Mouse (Mus musculus): ENCODE data around the gene Nkain4. TPM values are rescaled to one million over a fixed set of nuclear protein-coding genes. Genes with fewer than 3 reads are reported as not detected.

Gene Nkain4
- polyA plus RNA-seq (2015; fragmentation: Nextera tagmentation; extraction: Ambion mirVana): 53.7 and 59.9 TPM in 2 replicates

DNA sequence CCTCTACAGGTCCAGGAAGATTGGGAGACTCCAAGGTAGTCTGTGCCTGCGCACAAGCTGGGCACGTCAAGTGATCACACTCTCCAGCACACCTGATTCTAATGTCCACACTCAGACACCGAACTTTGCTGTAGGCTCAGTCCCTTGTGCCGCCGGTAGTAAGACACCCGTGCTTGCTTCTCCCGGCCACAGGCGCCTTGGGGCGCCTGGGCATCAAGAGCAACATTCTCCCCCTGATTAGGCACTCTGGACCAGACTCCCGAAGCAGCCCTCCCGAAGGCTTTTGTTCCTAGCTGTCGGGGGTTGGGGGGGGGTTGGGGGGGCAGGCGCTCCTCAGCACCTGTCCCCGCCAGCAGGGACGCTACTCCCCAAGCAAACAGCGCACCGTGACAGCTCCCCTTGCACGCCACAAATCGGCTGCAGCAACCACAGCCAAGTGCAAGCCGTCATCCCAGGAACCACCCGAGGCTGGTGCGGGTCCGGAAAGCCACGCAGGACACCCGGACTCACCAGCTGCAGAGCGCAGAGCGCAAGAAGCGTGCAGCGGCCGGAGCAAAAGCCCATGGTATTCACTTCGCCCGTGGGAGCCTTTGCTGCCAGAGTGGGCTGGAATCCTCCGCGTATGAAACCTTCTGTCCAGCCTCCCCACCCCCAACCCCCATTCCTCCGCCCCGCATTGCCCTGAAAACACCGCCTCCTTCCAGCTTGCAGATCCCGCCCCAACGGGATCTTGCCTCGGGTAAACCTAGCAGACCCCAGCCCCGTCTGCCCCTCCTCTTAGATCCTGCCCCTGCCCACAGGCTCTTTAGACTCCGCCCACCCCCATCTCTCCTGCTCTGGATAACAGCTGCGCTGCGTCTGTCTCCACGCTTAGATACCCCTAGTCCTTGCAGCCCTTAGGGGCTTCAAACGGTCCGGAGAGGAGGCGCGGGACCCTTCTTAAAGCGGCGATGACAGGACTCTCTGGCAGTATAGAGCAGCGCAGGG is at the start of gene Nkain4:
TSS of gene Nkain4 (minus strand) at position 639 of the 987 bp plus-strand sequence.
- Histone ChIP-seq H3K4me1 (ENCODE audit: control insufficient read depth, insufficient read depth, low read length) (peaks cover 29% of the 10 kb centered on the region; the same call in 1 of the 2 replicates), H3K27me3 (ENCODE audit: control insufficient read depth, insufficient read depth, low read length) (no peaks in the 10 kb centered on the region), H3K9me3 (replicated peaks; ENCODE audit: control insufficient read depth, low read length) (no peaks in the 10 kb centered on the region), H3K27ac (ENCODE audit: low read length) (peak within 1 kb of the TSS; percentile 82), H3K4me2 (ENCODE audit: low read depth, low read length) (peak within 1 kb of the TSS; percentile 83), H3K9ac (ENCODE audit: low read length) (peak within 1 kb of the TSS; percentile 76), H3K36me3 (ENCODE audit: control insufficient read depth, insufficient read depth, low read length) (no peaks in the 10 kb centered on the region), H3K4me3 (replicated peaks; ENCODE audit: low read length) (peak within 1 kb of the TSS; percentile 65)
- WGBS: under 1% methylated on average over 52 of the region's 52 CpGs
- ATAC-seq (ENCODE audit: insufficient read depth, low FRiP score): peak; percentile 91

DNA sequence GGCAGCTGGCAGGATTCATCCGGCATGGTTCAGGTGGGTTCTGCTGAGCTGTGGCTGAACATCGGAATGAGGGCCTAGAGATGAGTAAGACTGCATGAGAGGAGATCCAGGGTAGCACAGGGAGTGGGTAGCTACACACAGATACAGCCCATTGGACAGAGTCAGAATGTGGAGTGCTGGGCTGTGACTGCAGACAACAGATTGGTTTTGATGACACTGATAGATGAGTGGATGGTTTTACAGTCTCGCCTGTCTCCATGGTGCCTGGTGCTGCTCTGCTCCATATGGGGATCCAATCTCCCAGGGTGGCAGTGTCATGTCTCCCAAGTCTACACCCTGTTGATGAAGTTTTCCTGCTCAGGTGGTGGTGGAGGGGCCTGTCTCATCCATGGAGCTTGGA is 42.4 kb upstream of the Nkain4 start:
- ATAC-seq (ENCODE audit: insufficient read depth, low FRiP score): no peak
- Histone ChIP-seq H3K27ac (ENCODE audit: low read length) (no peak overlapping the region), H3K9ac (ENCODE audit: low read length) (no peak overlapping the region), H3K4me1 (ENCODE audit: control insufficient read depth, insufficient read depth, low read length) (no peaks in the 10 kb centered on the region), H3K4me3 (replicated peaks; ENCODE audit: low read length) (no peak overlapping the region), H3K27me3 (ENCODE audit: control insufficient read depth, insufficient read depth, low read length) (no peaks in the 10 kb centered on the region), H3K36me3 (ENCODE audit: control insufficient read depth, insufficient read depth, low read length) (no peaks in the 10 kb centered on the region), H3K4me2 (ENCODE audit: low read depth, low read length) (no peak overlapping the region), H3K9me3 (replicated peaks; ENCODE audit: control insufficient read depth, low read length) (no peaks in the 10 kb centered on the region)
- 75% methylated on average over 3 of the region's 3 CpGs for WGBS

DNA sequence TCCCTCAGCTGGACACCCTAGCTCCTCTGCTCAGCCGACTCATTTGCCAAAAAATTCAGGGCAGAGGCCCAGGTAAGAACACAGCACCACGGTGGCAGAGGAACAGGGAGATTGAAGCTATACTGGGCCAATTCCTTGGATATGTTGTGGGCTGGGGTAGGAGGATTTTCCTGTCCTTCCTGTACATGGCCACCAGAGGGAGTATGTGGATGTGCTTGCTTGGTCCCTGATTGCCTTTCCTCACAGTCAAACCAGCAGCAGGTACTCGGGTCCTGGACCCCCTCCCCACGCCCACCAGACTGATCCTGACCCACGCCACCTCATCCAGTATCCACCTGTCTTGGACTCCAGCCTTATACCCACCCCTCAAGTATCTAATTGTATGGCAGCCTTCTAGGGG is 41.9 kb upstream of the Nkain4 start:
- Histone ChIP-seq H3K4me2 (ENCODE audit: low read depth, low read length) (no peak overlapping the region), H3K4me3 (replicated peaks; ENCODE audit: low read length) (no peak overlapping the region), H3K4me1 (ENCODE audit: control insufficient read depth, insufficient read depth, low read length) (no peaks in the 10 kb centered on the region), H3K9me3 (replicated peaks; ENCODE audit: control insufficient read depth, low read length) (no peaks in the 10 kb centered on the region), H3K27ac (ENCODE audit: low read length) (no peak overlapping the region), H3K36me3 (ENCODE audit: control insufficient read depth, insufficient read depth, low read length) (no peaks in the 10 kb centered on the region), H3K27me3 (ENCODE audit: control insufficient read depth, insufficient read depth, low read length) (no peaks in the 10 kb centered on the region), H3K9ac (ENCODE audit: low read length) (no peak overlapping the region)
- WGBS: 11% methylated on average over 5 of the region's 5 CpGs
- peak; percentile 38; the same call in 1 of the 2 replicates for ATAC-seq (ENCODE audit: insufficient read depth, low FRiP score)

DNA sequence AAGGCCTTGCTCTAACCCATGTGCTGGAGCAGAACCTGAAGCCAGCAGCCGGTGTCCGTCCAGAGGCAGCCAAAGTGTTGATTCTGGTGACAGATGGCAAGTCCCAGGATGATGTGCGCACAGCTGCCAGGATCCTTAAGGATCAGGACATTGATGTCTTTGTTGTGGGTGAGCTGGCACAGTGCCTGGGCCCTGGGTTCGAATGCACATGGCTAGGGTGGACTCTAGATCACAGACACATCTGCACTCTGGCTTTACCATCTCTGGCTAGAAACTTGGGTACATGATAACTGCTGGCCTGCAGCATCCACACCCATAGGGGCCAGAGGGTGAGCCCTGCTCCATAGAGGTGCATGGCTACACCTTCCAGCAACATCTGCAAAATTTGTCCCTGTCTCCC is 41.0 kb upstream of the Nkain4 start:
- no peak overlapping the region for H3K4me2 ChIP-seq (ENCODE audit: low read depth, low read length)
- no peaks in the 10 kb centered on the region for H3K36me3 ChIP-seq (ENCODE audit: control insufficient read depth, insufficient read depth, low read length)
- no peak overlapping the region for H3K27ac ChIP-seq (ENCODE audit: low read length)
- no peak overlapping the region for H3K9ac ChIP-seq (ENCODE audit: low read length)
- 79% methylated on average over 4 of the region's 4 CpGs for WGBS
- H3K9me3 ChIP-seq (replicated peaks; ENCODE audit: control insufficient read depth, low read length): no peaks in the 10 kb centered on the region
- no peaks in the 10 kb centered on the region for H3K4me1 ChIP-seq (ENCODE audit: control insufficient read depth, insufficient read depth, low read length)
- ATAC-seq (ENCODE audit: insufficient read depth, low FRiP score): no peak
- no peaks in the 10 kb centered on the region for H3K27me3 ChIP-seq (ENCODE audit: control insufficient read depth, insufficient read depth, low read length)
- H3K4me3 ChIP-seq (replicated peaks; ENCODE audit: low read length): no peak overlapping the region

DNA sequence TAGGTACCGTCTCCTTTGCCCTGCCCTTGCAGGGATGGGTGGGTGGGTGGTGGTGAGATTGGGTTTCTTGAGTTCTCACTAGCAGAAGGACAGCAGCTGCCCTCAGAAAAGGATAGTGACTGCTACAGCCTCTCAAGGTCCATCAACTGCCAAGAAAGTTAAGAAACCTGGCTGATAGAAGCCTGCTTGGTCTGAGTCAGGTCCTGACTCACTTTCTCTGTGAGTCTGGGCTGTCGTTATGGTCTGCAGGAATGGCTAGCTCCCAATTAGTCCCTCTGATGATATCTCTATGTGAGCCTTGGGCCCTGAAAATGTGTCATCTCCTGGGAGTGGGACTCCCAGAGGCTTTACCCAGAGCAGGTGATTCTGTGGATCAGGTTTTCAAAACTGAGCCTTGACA is 39.9 kb upstream of the Nkain4 start:
- H3K9ac ChIP-seq (ENCODE audit: low read length): no peak overlapping the region
- no peaks in the 10 kb centered on the region for H3K36me3 ChIP-seq (ENCODE audit: control insufficient read depth, insufficient read depth, low read length)
- no peaks in the 10 kb centered on the region for H3K4me1 ChIP-seq (ENCODE audit: control insufficient read depth, insufficient read depth, low read length)
- no peak overlapping the region for H3K27ac ChIP-seq (ENCODE audit: low read length)
- H3K4me3 ChIP-seq (replicated peaks; ENCODE audit: low read length): no peak overlapping the region
- no peaks in the 10 kb centered on the region for H3K9me3 ChIP-seq (replicated peaks; ENCODE audit: control insufficient read depth, low read length)
- WGBS: 73% methylated on average over 2 of the region's 2 CpGs
- H3K4me2 ChIP-seq (ENCODE audit: low read depth, low read length): no peak overlapping the region
- no peak for ATAC-seq (ENCODE audit: insufficient read depth, low FRiP score)
- no peaks in the 10 kb centered on the region for H3K27me3 ChIP-seq (ENCODE audit: control insufficient read depth, insufficient read depth, low read length)

DNA sequence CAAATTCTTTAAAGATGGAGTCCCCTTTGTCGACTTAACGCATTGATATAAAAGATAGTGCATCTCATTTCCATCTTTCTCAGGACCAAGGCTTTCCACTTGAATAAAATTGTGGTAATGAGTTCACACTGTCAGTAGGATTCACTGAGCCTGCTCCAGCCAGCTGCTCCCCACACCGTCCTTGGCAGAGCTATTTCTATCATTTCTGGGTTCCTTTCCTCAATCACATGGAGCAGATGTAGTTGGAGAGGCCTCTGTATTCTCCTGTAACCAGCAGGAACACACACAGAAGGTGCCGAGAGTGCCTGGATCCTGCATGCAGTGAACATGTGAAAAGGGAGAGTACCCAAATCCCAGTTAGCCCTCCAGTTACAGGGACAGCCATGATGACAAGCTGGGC is 35.8 kb upstream of the Nkain4 start:
- no peak for ATAC-seq (ENCODE audit: insufficient read depth, low FRiP score)
- Histone ChIP-seq H3K4me1 (ENCODE audit: control insufficient read depth, insufficient read depth, low read length) (peaks cover 5% of the 10 kb centered on the region; the same call in 1 of the 2 replicates), H3K27me3 (ENCODE audit: control insufficient read depth, insufficient read depth, low read length) (no peaks in the 10 kb centered on the region), H3K27ac (ENCODE audit: low read length) (no peak overlapping the region), H3K4me2 (ENCODE audit: low read depth, low read length) (no peak overlapping the region), H3K4me3 (replicated peaks; ENCODE audit: low read length) (no peak overlapping the region), H3K36me3 (ENCODE audit: control insufficient read depth, insufficient read depth, low read length) (no peaks in the 10 kb centered on the region), H3K9ac (ENCODE audit: low read length) (no peak overlapping the region), H3K9me3 (replicated peaks; ENCODE audit: control insufficient read depth, low read length) (no peaks in the 10 kb centered on the region)
- WGBS: 70% methylated on average over 4 of the region's 4 CpGs

DNA sequence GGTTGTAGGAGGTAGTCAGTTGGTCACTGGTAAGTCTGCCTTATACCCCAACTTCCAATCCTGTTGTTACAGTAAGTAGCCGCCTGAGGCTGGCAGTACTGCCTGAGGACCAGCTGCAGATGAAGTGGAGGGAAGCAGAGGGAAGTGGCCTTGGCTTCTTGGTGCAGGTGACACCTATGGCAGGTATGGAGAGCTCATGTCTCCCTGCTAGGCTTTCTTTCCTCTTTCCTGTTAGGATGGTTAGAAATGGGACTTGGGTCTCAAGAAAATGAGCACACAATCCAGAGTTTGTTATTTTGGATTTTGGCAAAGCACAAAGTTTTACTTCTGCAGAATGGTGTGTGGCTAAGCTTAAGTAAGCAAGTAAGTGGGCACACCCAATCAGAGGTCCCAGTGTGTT is 34.4 kb upstream of the Nkain4 start:
- H3K27ac ChIP-seq (ENCODE audit: low read length): no peak overlapping the region
- no peak overlapping the region for H3K4me3 ChIP-seq (replicated peaks; ENCODE audit: low read length)
- H3K9ac ChIP-seq (ENCODE audit: low read length): no peak overlapping the region
- no peak for ATAC-seq (ENCODE audit: insufficient read depth, low FRiP score)
- WGBS: 75% methylated on average over 1 of the region's 1 CpGs
- H3K27me3 ChIP-seq (ENCODE audit: control insufficient read depth, insufficient read depth, low read length): no peaks in the 10 kb centered on the region
- H3K9me3 ChIP-seq (replicated peaks; ENCODE audit: control insufficient read depth, low read length): no peaks in the 10 kb centered on the region
- H3K36me3 ChIP-seq (ENCODE audit: control insufficient read depth, insufficient read depth, low read length): no peaks in the 10 kb centered on the region
- H3K4me1 ChIP-seq (ENCODE audit: control insufficient read depth, insufficient read depth, low read length): peaks cover 5% of the 10 kb centered on the region; the same call in 1 of the 2 replicates
- H3K4me2 ChIP-seq (ENCODE audit: low read depth, low read length): no peak overlapping the region

DNA sequence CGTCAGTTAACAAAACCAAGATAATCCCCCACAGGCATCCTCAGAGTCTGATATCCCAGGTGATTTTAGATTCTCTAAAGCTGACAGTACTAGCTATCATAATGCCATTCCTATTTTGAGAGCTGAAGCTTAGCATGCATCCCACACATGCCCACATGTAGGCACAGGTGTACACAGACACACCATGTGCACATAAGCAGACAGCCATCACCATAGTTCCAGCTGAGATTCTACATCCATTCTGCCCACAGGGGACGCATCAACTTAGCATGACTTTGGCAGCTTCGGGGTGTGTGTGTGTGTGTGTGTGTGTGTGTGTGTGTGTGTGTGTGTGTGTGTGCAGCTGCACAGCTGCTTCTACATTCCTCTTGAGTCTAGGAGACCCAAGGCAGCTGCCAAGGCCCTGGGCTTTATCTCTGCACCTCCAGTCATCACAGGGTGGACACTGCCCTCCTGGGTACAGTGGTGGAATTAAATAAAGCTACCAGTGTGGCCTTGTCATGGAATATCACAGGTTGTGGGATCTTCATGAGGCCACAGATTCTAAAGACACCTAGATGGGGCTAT is 33.9 kb upstream of the Nkain4 start:
- 54% methylated on average over 3 of the region's 3 CpGs for WGBS
- Histone ChIP-seq H3K4me2 (ENCODE audit: low read depth, low read length) (no peak overlapping the region), H3K4me1 (ENCODE audit: control insufficient read depth, insufficient read depth, low read length) (peaks cover 5% of the 10 kb centered on the region; the same call in 1 of the 2 replicates), H3K27me3 (ENCODE audit: control insufficient read depth, insufficient read depth, low read length) (no peaks in the 10 kb centered on the region), H3K4me3 (replicated peaks; ENCODE audit: low read length) (no peak overlapping the region), H3K9ac (ENCODE audit: low read length) (no peak overlapping the region), H3K27ac (ENCODE audit: low read length) (no peak overlapping the region), H3K9me3 (replicated peaks; ENCODE audit: control insufficient read depth, low read length) (no peaks in the 10 kb centered on the region), H3K36me3 (ENCODE audit: control insufficient read depth, insufficient read depth, low read length) (no peaks in the 10 kb centered on the region)
- ATAC-seq (ENCODE audit: insufficient read depth, low FRiP score): no peak

DNA sequence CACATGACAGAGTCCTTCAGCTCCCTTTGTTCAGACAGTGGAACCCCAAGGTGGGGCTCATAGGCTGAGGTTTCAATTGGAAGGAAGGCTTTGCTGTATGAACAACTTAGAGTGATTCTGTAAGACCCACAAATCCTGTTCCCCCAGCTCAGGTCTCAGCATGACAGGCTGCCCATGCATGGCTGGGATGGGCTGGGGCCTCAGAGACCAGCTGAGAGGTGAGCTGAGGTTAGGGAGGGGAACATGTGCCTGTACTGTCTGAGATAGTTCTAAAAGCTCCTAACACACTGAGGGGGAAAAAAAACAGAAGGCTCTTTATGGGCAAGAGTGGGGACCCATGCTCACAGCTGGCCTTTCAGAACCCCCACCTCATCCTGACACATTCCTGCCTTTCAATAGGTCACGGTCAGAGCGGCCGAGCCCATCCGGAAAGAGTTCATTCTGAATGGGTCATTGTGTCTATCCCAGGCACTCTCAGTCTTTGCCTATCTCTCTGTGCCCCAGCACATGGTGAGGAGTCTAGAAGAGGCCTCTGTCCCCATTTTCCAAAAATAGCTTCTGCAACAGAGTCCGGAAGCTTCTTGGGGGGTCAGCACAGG is 33.0 kb upstream of the Nkain4 start:
- Histone ChIP-seq H3K27me3 (ENCODE audit: control insufficient read depth, insufficient read depth, low read length) (no peaks in the 10 kb centered on the region), H3K4me2 (ENCODE audit: low read depth, low read length) (0 out of 2 replicates have a peak overlapping the region, but pooled peaks have one; percentile 3), H3K9ac (ENCODE audit: low read length) (no peak overlapping the region), H3K36me3 (ENCODE audit: control insufficient read depth, insufficient read depth, low read length) (no peaks in the 10 kb centered on the region), H3K4me1 (ENCODE audit: control insufficient read depth, insufficient read depth, low read length) (peaks cover 5% of the 10 kb centered on the region; the same call in 1 of the 2 replicates), H3K9me3 (replicated peaks; ENCODE audit: control insufficient read depth, low read length) (no peaks in the 10 kb centered on the region), H3K27ac (ENCODE audit: low read length) (peak overlapping the region; percentile 75), H3K4me3 (replicated peaks; ENCODE audit: low read length) (no peak overlapping the region)
- 65% methylated on average over 5 of the region's 5 CpGs for WGBS
- peak; percentile 64; the same call in 1 of the 2 replicates for ATAC-seq (ENCODE audit: insufficient read depth, low FRiP score)
